Mouse (Mus musculus) limb, embryonic 14.5 days (tissue): ENCODE measurements at regions not wholly inside any gene's neighbourhood (a gene's known extent, or its start where the extent isn't known, plus 50 kb on each side); places are given as distances from the start of the nearest gene placed in this dataset.

ENCODE experiments used
- ATAC-seq: fragments of 200-750 bp; cut with Nextera tagmentation; 2 replicates; pipeline ENCODE4 v1.8.0; 2017; ENCODE audit warnings: low read depth, moderate number of reproducible peaks, moderate TSS enrichment; ENCODE audit not compliant: low FRiP score
- DNase-seq: peaks from one replicate; pipeline ENCODE4 v3.0.0-alpha.2; 2015; ENCODE audit warnings: low spot score
- H3K27ac ChIP-seq: fragments of 300-500 bp; sonication (generic); replicated peaks from 2 replicates; pipeline ENCODE4 v1.5.1; 2014; ENCODE audit warnings: low read depth, mild to moderate bottlenecking, low read length, moderate library complexity, mixed read lengths
- H3K27me3 ChIP-seq: fragments of 300-500 bp; sonication (generic); 2 replicates; pipeline ENCODE4 v1.6.1; 2014; ENCODE audit warnings: low read length, mixed read lengths; ENCODE audit not compliant: control insufficient read depth, insufficient read depth
- H3K36me3 ChIP-seq: fragments of 300-500 bp; sonication (generic); 2 replicates; pipeline ENCODE4 v1.6.1; 2014; ENCODE audit warnings: mild to moderate bottlenecking, low read length, moderate library complexity, mixed read lengths; ENCODE audit not compliant: control insufficient read depth, insufficient read depth
- H3K4me1 ChIP-seq: fragments of 300-500 bp; sonication (generic); 2 replicates; pipeline ENCODE4 v1.6.1; 2014; ENCODE audit warnings: antibody characterized with exemption, low read length, mixed read lengths; ENCODE audit not compliant: control insufficient read depth, insufficient read depth
- H3K4me2 ChIP-seq: fragments of 300-500 bp; sonication (generic); replicated peaks from 2 replicates; pipeline ENCODE4 v1.6.1; 2014; ENCODE audit warnings: low read depth, mild to moderate bottlenecking, low read length, moderate library complexity; ENCODE audit not compliant: severe bottlenecking
- H3K4me3 ChIP-seq: fragments of 300-500 bp; sonication (generic); replicated peaks from 2 replicates; pipeline ENCODE4 v1.5.1; 2014; ENCODE audit warnings: low read length
- H3K9ac ChIP-seq: fragments of 300-500 bp; sonication (generic); 2 replicates; pipeline ENCODE4 v1.6.1; 2014; ENCODE audit warnings: mild to moderate bottlenecking, low read depth, low read length, moderate library complexity; ENCODE audit not compliant: severe bottlenecking
- H3K9me3 ChIP-seq: fragments of 300-500 bp; sonication (generic); 2 replicates; pipeline ENCODE4 v1.6.1; 2016; ENCODE audit warnings: low read length; ENCODE audit not compliant: control insufficient read depth
- POLR2A ChIP-seq: fragments of 200-500 bp; IDR thresholded peaks from 2 replicates; pipeline ENCODE4 v1.8.0; 2012; ENCODE audit warnings: inconsistent platforms, mild to moderate bottlenecking, moderate library complexity, borderline replicate concordance; ENCODE audit not compliant: insufficient read depth, insufficient read length; ENCODE audit errors: extremely low read depth
- whole genome bisulfite sequencing: fragments of 180-500 bp; shearing (Covaris S2); extraction: QIAGEN DNeasy Blood & Tissue Kit; methylation state at CpG from one replicate; pipeline ENCODE4 v1.1.7; 2014; 5-methylcytosine and 5-hydroxymethylcytosine counted together

- no peak for TF ChIP-seq POLR2A
- Histone ChIP-seq H3K27ac (no peak overlapping the region), H3K4me3 (no peak overlapping the region), H3K9ac (no peak overlapping the region), H3K4me2 (no peak overlapping the region), H3K9me3 (no peaks in the 10 kb centered on the region), H3K36me3 (no peaks in the 10 kb centered on the region), H3K4me1 (no peaks in the 10 kb centered on the region), H3K27me3 (no peaks in the 10 kb centered on the region)
- no peak for ATAC-seq
- no peak for DNase-seq
- 83% methylated on average over 1 of the region's 1 CpGs for WGBS
These were observed 1164.1 kb upstream of the Got2 start for GRCm38 (mm10) chr8:97052436-97052835.

DNA sequence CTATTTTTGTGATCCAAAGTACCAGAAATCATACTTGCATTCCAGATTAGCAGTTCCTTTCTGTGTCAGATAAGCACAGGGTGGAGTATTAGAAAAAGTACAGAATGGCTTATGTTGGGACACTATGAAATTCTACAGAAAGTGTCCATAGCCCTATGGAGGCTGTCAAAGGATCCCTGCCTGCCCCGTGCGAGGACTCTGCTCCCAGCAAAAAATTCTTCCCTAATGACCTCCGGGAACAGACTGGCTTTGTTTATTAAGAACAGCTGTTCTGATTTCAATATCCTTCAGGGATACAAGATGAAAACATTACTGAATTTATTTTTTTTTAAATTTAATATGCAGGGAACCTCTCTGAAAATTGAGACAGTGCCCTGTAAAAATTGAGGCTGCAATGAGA, 1151.4 kb upstream of the Got2 start:
- no peak for DNase-seq
- no peak overlapping the region for H3K27ac ChIP-seq

GRCm38 (mm10) chr8:97038854-97039253, 1150.5 kb upstream of the Got2 start:
- Histone ChIP-seq H3K4me2 (no peak overlapping the region), H3K9me3 (no peaks in the 10 kb centered on the region), H3K27me3 (no peaks in the 10 kb centered on the region), H3K9ac (no peak overlapping the region), H3K36me3 (no peaks in the 10 kb centered on the region), H3K4me1 (peaks cover 4% of the 10 kb centered on the region; the same call in 1 of the 2 replicates), H3K4me3 (no peak overlapping the region), H3K27ac (no peak overlapping the region)
- WGBS, result 25% methylated on average over 5 of the region's 5 CpGs
- ATAC-seq (no peak), DNase-seq (no peak)
- no peak for TF ChIP-seq POLR2A

More for the DNA sequence above, 1151.4 kb upstream of the Got2 start:
- no peak for TF ChIP-seq POLR2A
- Histone ChIP-seq H3K4me1 (peaks cover 4% of the 10 kb centered on the region; the same call in 1 of the 2 replicates), H3K9me3 (no peaks in the 10 kb centered on the region), H3K27me3 (no peaks in the 10 kb centered on the region), H3K36me3 (no peaks in the 10 kb centered on the region), H3K4me2 (no peak overlapping the region), H3K9ac (no peak overlapping the region), H3K4me3 (no peak overlapping the region)
- ATAC-seq, result no peak
- 19% methylated on average over 3 of the region's 3 CpGs for WGBS

- WGBS, result 69% methylated on average over 4 of the region's 4 CpGs
- no peak for TF ChIP-seq POLR2A
- no peak for ATAC-seq
- no peak overlapping the region for H3K27ac ChIP-seq
- H3K4me1 ChIP-seq, result no peaks in the 10 kb centered on the region
- H3K9me3 ChIP-seq, result no peaks in the 10 kb centered on the region
- H3K4me3 ChIP-seq, result no peak overlapping the region
- H3K27me3 ChIP-seq, result no peaks in the 10 kb centered on the region
- no peak for DNase-seq
- no peak overlapping the region for H3K4me2 ChIP-seq
- no peak overlapping the region for H3K9ac ChIP-seq
- H3K36me3 ChIP-seq, result no peaks in the 10 kb centered on the region
These were observed 1143.8 kb upstream of the Got2 start for GRCm38 (mm10) chr8:97032188-97032587.

GRCm38 (mm10) chr8:97015571-97015970, 1127.2 kb upstream of the Got2 start:
- H3K4me3 ChIP-seq, result no peak overlapping the region
- no peak for TF ChIP-seq POLR2A
- no peaks in the 10 kb centered on the region for H3K4me1 ChIP-seq
- no peak overlapping the region for H3K27ac ChIP-seq
- no peak overlapping the region for H3K4me2 ChIP-seq
- no peaks in the 10 kb centered on the region for H3K27me3 ChIP-seq
- ATAC-seq (no peak), DNase-seq (peak; percentile 58)
- H3K36me3 ChIP-seq, result no peaks in the 10 kb centered on the region
- no peaks in the 10 kb centered on the region for H3K9me3 ChIP-seq
- H3K9ac ChIP-seq, result no peak overlapping the region

DNA sequence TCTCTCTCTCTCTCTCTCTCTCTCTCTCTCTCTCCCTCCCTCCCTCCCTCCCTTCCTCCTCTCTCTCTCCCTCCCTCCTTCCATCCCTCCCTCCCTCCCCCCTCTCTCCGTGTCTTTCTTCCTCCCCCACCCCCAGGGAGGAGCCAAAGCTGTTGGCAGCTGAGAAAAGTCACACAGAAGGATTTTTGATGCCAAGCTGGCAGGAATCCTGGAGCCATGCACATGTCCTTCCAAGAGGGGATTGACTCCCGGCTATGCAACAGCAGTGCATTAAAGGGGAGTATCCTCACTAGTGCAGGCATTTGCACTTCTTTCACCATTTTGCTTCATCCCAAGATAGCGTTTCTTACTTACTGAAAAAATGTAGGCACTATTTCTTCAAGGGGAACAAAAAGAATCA, 1115.8 kb upstream of the Got2 start:
- no peak overlapping the region for H3K9ac ChIP-seq
- H3K9me3 ChIP-seq, result no peaks in the 10 kb centered on the region
- H3K27me3 ChIP-seq, result no peaks in the 10 kb centered on the region
- DNase-seq (no peak), ATAC-seq (no peak)
- TF ChIP-seq POLR2A, result no peak
- H3K27ac ChIP-seq, result no peak overlapping the region
- H3K36me3 ChIP-seq, result no peaks in the 10 kb centered on the region
- WGBS, result 31% methylated on average over 3 of the region's 3 CpGs
- no peak overlapping the region for H3K4me2 ChIP-seq
- H3K4me3 ChIP-seq, result no peak overlapping the region
- no peaks in the 10 kb centered on the region for H3K4me1 ChIP-seq
